Mouse (Mus musculus) bone marrow, adult 2 months (tissue): ENCODE results near the gene Eml2.

Experiments used
- CTCF ChIP-seq: fragments of 200-500 bp; IDR thresholded peaks from 2 replicates; pipeline ENCODE4 v1.5.1; 2011; ENCODE audit warnings: low read length, control low read depth; ENCODE audit not compliant: control insufficient read depth, insufficient read depth
- POLR2A ChIP-seq: fragments of 200-500 bp; IDR thresholded peaks from 2 replicates; pipeline ENCODE4 v1.6.1; 2011; ENCODE audit warnings: low read depth, mild to moderate bottlenecking, control low read depth, low read length, borderline replicate concordance; ENCODE audit not compliant: control insufficient read depth

- TF ChIP-seq CTCF (no peak), POLR2A (no peak)
Measured at GRCm38 (mm10) chr7:19136673-19137334, 39.4 kb upstream of the Eml2 start.
